Mouse (Mus musculus) bone marrow, adult 2 months (tissue): Measurements from ENCODE around the gene Fancg.

Experiments
- CTCF ChIP-seq: fragments of 200-500 bp; IDR thresholded peaks from 2 replicates; pipeline ENCODE4 v1.5.1; 2011; ENCODE audit warnings: low read length, control low read depth; ENCODE audit not compliant: control insufficient read depth, insufficient read depth
- POLR2A ChIP-seq: fragments of 200-500 bp; IDR thresholded peaks from 2 replicates; pipeline ENCODE4 v1.6.1; 2011; ENCODE audit warnings: low read depth, mild to moderate bottlenecking, control low read depth, low read length, borderline replicate concordance; ENCODE audit not compliant: control insufficient read depth

GRCm38 (mm10) chr4:42954297-42954696, 56.0 kb downstream of the Fancg start:
- TF ChIP-seq CTCF (peak; percentile 77), POLR2A (no peak)
